Mouse (Mus musculus) inflammation-experienced regulatory T-cells, adult 6 months (primary cell): ENCODE data around the gene Adora1. TPM values are rescaled to one million over a fixed set of nuclear protein-coding genes. Genes with fewer than 3 reads are reported as not detected.

ENCODE experiments used
- ATAC-seq: one replicate; pipeline ENCODE4 v1.8.0; 2017
- polyA plus RNA-seq, 3 experiments: library from polyadenylated mRNA; unstranded; fragments of 100-300 nt; shearing (Covaris generic); gene quantifications; one replicate each; pipeline ENCODE4 v1.2.1; 2017

Gene Adora1
- polyA plus RNA-seq, 3 experiments from 2014 or later: not detected

- no peak for ATAC-seq
Observed at GRCm38 (mm10) chr1:134152626-134153590, 82.3 kb downstream of the Adora1 start.

GRCm38 (mm10) chr1:134151655-134152412 lies 83.4 kb downstream of the Adora1 start:
- peak; percentile 46 for ATAC-seq

- no peak for ATAC-seq
Observed at GRCm38 (mm10) chr1:134150745-134151144, 84.5 kb downstream of the Adora1 start.

DNA sequence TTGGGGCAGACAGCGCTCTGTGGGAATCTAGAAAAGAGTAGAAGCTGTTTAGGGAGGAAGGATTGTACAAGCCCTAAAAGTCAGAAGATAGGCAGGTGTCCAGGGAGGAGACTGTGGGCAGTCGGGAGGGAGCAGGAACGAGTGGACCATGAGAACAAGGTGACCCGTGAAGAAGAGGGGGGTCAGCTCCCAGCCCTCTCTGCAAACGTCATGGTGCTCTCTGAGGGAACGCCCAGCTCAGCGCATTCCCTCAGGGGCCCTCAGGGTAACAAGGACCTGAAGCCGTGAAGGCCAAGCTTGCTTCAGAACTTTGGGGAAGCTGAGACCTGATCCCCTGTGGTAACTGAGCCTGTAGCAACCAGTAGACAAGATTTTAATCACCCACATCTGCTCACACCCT lies 85.2 kb downstream of the Adora1 start:
- no peak for ATAC-seq

Other genes with a start within 250 kb of the Adora1 start
- not detected for gene Fmod, start 198.2 kb downstream of the Adora1 start, polyA plus RNA-seq
- gene Btg2, start 156.3 kb downstream of the Adora1 start, polyA plus RNA-seq: 100 to 1,000 TPM; 168 to 251 (median 221) TPM
- gene Chit1, start 124.2 kb downstream of the Adora1 start, polyA plus RNA-seq: not detected
- under 1 TPM in 2 of 3 experiments, not detected in 1; 0.46 to 0.98 TPM for gene Chil1, start 53.3 kb downstream of the Adora1 start, polyA plus RNA-seq
- gene Mybph, start 42.0 kb downstream of the Adora1 start, polyA plus RNA-seq: not detected
- not detected for gene Myog, start 54.6 kb upstream of the Adora1 start, polyA plus RNA-seq
- gene Ppfia4, start 97.5 kb upstream of the Adora1 start, polyA plus RNA-seq: 1 to 10 TPM in 1 of 3 experiments, under 1 TPM in 1, not detected in 1; 0.24 to 1.4 TPM
- 10 to 100 TPM; 25.8 to 26.9 (median 26.6) TPM for gene Tmem183a, start 126.5 kb upstream of the Adora1 start, polyA plus RNA-seq
- not detected for gene 4933406M09Rik, start 150.5 kb upstream of the Adora1 start, polyA plus RNA-seq
- gene Cyb5r1, start 170.1 kb upstream of the Adora1 start, polyA plus RNA-seq: 10 to 100 TPM; 15.3 to 29.6 (median 23.0) TPM
- gene Adipor1, start 179.9 kb upstream of the Adora1 start, polyA plus RNA-seq: 10 to 100 TPM; 25.7 to 45.5 (median 33.0) TPM
- gene Klhl12, start 220.1 kb upstream of the Adora1 start, polyA plus RNA-seq: 10 to 100 TPM in 2 of 3 experiments, 1 to 10 TPM in 1; 8.7 to 15.5 (median 12.7) TPM